Mouse (Mus musculus) gastrocnemius, postnatal 25 days (tissue): ENCODE data around the gene Cdhr3. TPM values are rescaled to one million over a fixed set of nuclear protein-coding genes. Genes with fewer than 3 reads are reported as not detected.
"Not testable (repeated sequence)": the region's sequence is repeated elsewhere in the genome, so short reads cannot be mapped to it uniquely, and the experiment has no call there.

ENCODE experiments used
- DNase-seq: peaks from one replicate; pipeline ENCODE4 v3.0.0; 2022
- microRNA-seq, 2 experiments: library from miRNA; unstranded; fragments of <30 nt; microRNA quantifications; one replicate each; pipeline ENCODE4 v1.2.0; 2021; ENCODE audit warnings: borderline replicate concordance in 2 of 2
- total RNA-seq, 2 experiments: library from RNA; stranded (reverse); gene quantifications; 1 replicate in 1 of 2; 2 replicates in 1 of 2; pipeline ENCODE4 v1.2.3; 2021

The Cdhr3 gene
- total RNA-seq, 2 experiments from 2014 or later = 0.49 to 1.3 TPM

DNA sequence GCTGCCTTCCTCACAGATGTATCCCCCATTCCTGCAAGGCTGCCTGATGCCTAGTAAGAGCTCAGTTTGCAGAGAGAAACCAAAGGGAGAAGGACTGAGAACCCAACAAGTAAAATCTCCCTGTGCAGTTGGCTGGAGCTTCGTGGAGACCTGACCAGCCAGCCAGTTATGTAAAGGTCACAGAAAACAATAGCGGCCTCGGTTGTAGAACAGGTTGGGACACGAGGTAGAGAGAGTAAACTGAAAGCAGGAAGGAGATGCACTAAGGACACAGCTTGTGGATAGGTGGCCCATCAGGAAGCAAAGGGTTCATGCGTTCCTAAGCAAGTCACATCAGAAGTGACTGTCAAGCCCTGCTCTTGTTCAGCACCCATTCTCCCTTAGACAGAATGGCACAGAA is 86.8 kb downstream of the Cdhr3 start:
- no peak for DNase-seq

DNA sequence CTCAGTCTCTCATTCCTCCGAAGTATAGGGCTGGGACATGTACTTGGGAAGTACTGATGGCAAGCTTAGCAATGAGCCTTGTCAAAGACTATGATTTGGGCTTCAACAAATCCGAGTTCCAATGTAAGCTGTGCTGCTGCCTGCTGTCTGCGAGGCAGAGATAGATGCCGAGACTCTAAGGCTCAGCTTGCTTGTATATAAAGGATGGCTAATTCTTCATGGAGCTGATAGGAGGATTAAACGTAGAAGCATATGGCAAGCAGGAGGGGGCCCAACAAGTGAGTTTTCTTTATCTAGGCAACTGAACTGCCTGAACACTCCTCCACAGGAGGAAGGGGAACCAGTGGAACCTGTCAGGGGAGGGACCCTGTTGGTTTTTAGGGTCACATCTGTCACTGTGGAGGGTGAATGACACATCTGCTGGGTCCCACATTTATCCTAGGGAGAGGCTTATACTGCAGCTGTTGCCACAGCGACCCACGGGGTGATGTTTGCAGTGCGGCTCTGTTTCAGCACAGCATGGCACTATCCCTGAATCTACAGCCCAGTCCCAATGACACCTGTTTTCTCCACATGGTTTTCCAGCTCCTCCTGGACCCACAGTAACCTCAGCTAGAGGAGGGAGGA is 89.2 kb downstream of the Cdhr3 start:
- no peak for DNase-seq

DNA sequence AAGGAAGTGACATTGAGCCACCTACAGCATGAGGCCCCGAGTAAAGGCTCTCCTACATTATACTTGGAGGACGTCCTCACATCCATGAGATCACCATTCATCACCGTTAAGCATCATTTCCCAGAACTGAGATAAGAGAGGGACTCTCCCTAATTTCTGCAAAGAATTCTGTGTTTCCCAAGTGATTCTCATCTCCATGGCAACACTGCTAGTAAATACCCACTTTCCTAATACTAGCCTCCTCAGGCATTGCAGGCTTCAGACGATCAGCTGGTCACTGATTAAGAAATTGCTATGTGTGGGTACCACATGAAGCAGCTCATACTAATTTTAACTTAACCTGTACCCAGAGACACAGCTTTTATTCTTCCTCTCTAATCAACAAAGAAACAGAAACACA is 92.3 kb downstream of the Cdhr3 start:
- no peak for DNase-seq

DNA sequence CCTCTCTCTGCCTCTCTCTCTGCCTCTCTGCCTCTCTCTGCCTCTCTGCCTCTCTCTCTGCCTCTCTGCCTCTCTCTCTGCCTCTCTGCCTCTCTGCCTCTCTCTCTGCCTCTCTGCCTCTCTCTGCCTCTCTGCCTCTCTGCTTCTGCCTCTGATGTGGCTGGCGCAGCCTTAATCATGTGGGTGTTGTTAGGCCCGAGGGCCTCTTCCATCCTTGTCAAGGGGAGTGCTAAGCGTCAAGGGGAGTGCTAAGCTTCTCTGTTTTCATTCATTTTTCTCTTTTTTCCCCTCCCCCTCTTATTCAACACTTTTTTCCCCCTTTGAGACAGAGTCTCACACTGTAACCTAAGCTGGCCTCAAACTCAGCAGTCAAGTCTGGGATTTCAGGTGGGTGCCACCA is 92.9 kb downstream of the Cdhr3 start:
- DNase-seq = not testable (repeated sequence)

DNA sequence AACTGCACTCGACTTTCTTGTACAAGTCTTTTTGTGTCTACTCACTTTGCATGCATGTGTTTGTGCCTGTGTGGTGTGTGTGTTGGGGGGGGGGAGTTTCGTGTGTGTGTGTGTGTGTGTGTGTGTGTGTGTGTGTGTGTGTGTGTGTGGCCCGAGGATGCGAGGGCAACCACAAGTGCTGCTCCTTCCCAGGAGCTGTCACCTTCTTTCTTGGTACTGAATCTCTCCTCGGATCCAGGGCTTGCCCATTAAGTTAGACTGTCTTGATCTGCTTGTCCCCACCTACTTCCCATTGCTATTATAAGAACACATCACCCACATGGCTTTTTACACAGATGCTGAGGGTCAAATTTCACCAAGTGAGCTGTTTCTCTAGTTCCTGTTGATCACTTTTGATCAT is 93.9 kb downstream of the Cdhr3 start:
- no peak for DNase-seq

DNA sequence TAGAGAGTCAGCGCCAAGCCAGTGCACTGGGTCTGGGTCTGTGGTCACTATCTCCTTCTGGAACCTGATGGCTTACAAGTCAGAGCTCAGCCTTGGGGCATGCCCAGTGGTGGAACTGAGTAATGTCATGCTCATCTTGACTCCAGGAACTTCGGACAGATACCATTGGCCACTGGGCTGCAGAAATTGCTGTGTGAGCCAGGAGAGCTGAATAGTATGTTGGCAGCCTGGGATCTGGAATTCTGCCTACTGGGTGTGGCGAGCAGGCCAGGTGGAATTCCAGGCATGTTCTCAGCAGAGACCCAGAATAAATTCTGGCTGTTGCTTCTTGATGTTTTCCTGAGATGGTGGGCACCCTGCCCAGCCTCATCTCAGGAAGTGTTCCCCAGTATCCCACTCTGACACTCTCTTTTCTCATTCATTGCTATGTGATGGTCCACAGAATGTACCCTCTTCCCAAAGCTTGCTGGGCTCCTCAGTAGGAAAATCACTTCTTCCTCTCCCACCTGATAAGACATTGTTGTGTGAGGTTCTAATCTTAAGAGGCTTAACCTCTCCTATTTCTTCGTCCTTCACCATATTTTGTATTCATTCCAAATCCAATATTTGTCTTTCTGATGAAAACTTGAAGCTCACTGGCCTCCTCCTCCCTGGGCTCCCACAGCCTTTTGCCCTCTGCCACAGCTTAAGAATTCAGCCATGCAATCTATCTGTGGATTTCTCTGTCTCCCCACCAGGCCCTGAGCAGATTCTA is 97.4 kb downstream of the Cdhr3 start:
- no peak for DNase-seq

DNA sequence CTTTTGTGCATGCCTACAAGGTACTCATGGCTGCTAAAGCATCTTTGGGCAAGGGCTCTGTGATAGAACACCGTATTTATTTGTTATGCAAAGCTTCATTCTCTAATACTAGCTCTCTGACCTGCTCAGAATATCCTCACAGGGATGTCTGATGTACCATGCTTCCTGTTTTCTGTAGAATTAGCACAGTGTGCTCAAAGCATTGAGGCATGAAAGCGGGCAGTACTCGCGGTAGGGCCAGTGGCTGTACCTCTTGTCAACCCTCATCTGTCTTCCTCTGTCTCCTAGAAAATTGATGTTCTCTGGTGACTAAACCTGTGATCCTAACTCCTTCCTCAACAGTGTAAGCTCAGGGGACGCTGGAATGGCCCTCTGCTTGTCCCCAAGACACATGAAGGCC is 98.6 kb downstream of the Cdhr3 start:
- DNase-seq = no peak

DNA sequence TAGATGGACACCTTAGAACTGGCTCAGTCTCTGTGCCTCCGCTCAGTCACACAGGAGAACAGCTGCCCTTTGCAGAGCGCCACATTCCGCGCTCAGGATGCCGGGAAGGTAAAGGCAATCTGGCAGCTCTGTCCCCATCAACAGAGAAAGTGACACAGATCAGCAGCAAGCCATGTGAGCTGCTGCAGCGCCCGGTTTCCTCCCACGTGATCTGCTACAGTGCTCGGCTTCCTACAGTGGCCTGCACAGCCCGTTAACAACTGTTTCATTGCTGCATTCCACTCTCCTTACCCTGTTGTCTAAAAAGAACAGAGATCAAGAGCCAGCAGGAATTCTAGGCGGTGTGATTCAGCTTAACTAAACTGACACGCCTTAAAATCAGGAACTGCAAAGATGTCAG is 102.9 kb downstream of the Cdhr3 start:
- no peak for DNase-seq

DNA sequence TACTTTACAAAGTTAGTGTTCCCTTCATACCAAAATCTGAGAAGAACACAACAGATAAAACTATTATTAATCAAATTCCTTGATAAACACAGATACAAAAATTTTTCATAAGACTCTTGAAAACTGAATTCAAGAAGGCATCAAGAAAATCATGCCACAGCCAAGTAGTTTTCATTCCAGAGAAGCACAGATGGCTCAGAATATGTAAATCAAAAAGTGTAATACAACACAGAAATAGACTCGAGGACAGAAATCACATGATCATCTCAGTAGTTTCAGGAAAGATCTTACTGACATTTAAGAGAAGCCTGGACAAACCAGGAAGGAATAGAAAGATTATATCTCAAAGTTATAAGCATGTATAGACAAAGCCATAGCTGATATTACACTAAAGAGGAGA is 106.4 kb downstream of the Cdhr3 start:
- DNase-seq = no peak

Small RNAs within 50 kb of the gene (microRNA-seq; reads per million reads assigned to microRNA genes)
- gene Gm22904 = 0 reads per million in 2 experiments

Other genes with a start within 250 kb of the Cdhr3 start
- 100 to 1,000 TPM; 124 to 147 TPM for gene Sypl, start 139.0 kb downstream of the Cdhr3 start, total RNA-seq
- 10 to 100 TPM; 16.4 to 17.7 TPM for gene Atxn7l1, start 54.8 kb upstream of the Cdhr3 start, total RNA-seq